Mouse (Mus musculus): ENCODE data around the gene Fam117a. TPM values are rescaled to one million over a fixed set of nuclear protein-coding genes. Genes with fewer than 3 reads are reported as not detected.
A peak's percentile ranks its signal among the peaks of the same experiment; 100 is the strongest.

Gene Fam117a
- polyA plus RNA-seq, 1 experiment from 2014 or later: 11.8 TPM

DNA sequence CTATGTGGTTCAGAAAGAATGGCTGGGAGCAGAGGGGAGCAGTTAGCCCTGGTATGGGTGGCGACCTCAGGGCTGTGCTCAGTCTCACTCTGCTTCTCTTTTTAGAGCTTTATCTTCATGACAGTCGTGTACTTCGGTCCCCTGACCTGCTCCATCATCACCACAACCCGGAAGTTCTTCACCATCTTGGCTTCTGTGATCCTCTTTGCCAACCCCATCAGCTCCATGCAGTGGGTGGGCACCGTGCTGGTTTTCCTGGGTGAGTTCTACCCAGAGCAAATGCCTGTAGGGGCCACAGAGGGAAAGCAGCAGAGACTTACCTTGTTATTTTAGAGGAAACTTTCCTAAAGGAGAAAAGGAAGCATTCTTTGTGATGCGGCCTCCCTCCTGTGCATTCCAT is 53.6 kb downstream of the Fam117a start:
- H3K9ac ChIP-seq (ENCODE audit: low read length): no peak overlapping the region
- H3K36me3 ChIP-seq (ENCODE audit: control insufficient read depth, insufficient read depth, low read length): peaks cover 7% of the 10 kb centered on the region
- peaks cover 5% of the 10 kb centered on the region; the same call in 1 of the 2 replicates for H3K4me1 ChIP-seq (ENCODE audit: control insufficient read depth, insufficient read depth, low read length)
- no peak for DNase-seq (ENCODE audit: low spot score)
- H3K27ac ChIP-seq (ENCODE audit: low read depth, low read length): no peak overlapping the region
- no peaks in the 10 kb centered on the region for H3K27me3 ChIP-seq (ENCODE audit: control insufficient read depth, insufficient read depth, low read length)
- H3K4me2 ChIP-seq (ENCODE audit: low read depth): no peak overlapping the region
- ATAC-seq (ENCODE audit: insufficient read depth, low FRiP score, low TSS enrichment): no peak
- 93% methylated on average over 6 of the region's 6 CpGs for WGBS
- H3K9me3 ChIP-seq (ENCODE audit: control insufficient read depth, low read length): no peaks in the 10 kb centered on the region
- no peak overlapping the region for H3K4me3 ChIP-seq (ENCODE audit: low read depth, low read length)

DNA sequence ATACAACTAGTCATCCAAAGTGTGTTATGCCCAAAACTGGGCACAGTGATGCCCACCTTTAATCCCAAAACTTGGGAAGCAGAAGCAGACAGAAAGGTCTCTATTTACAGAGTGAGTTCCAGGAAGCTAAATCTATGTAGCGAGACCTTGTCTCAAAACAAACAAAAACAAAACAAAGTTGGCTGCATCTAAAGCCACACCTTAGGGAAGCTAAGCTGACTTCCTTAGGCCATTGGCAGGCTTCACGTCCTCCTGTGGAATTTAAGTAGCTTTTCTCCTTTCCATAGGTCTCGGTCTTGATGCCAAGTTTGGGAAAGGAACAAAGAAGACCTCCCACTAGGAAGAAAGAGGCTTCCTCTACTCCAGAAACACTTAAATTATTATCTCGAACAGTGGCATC is 54.4 kb downstream of the Fam117a start:
- 89% methylated on average over 4 of the region's 4 CpGs for WGBS
- Histone ChIP-seq H3K4me1 (ENCODE audit: control insufficient read depth, insufficient read depth, low read length) (peaks cover 5% of the 10 kb centered on the region; the same call in 1 of the 2 replicates), H3K36me3 (ENCODE audit: control insufficient read depth, insufficient read depth, low read length) (peaks cover 7% of the 10 kb centered on the region), H3K4me3 (ENCODE audit: low read depth, low read length) (no peak overlapping the region), H3K9ac (ENCODE audit: low read length) (no peak overlapping the region), H3K27me3 (ENCODE audit: control insufficient read depth, insufficient read depth, low read length) (no peaks in the 10 kb centered on the region), H3K4me2 (ENCODE audit: low read depth) (no peak overlapping the region), H3K27ac (ENCODE audit: low read depth, low read length) (no peak overlapping the region), H3K9me3 (ENCODE audit: control insufficient read depth, low read length) (no peaks in the 10 kb centered on the region)
- DNase-seq (ENCODE audit: low spot score): no peak
- ATAC-seq (ENCODE audit: insufficient read depth, low FRiP score, low TSS enrichment): no peak

DNA sequence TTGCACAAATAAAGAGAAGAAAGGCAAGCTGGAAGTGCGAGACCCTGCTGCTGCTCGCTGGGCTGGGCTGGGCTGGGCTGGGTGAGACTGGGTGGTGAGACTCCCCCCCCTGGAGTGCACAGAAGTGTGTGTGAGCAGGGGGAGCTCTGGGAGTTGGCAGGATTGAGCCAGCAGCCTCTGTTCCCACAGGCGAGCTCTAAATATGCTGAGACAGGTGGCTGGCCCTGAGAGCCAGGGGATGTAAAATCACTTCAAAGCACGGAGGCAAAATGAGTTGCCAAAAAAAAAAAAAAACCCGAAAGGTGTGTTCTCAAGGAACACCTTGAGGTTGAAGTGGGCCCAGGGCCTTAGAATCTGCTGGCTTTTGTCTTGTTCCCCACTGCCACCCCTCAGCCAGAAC is 54.9 kb downstream of the Fam117a start:
- Histone ChIP-seq H3K36me3 (ENCODE audit: control insufficient read depth, insufficient read depth, low read length) (peaks cover 7% of the 10 kb centered on the region), H3K27ac (ENCODE audit: low read depth, low read length) (no peak overlapping the region), H3K27me3 (ENCODE audit: control insufficient read depth, insufficient read depth, low read length) (no peaks in the 10 kb centered on the region), H3K4me3 (ENCODE audit: low read depth, low read length) (no peak overlapping the region), H3K4me2 (ENCODE audit: low read depth) (no peak overlapping the region), H3K9me3 (ENCODE audit: control insufficient read depth, low read length) (no peaks in the 10 kb centered on the region), H3K4me1 (ENCODE audit: control insufficient read depth, insufficient read depth, low read length) (peaks cover 5% of the 10 kb centered on the region; the same call in 1 of the 2 replicates), H3K9ac (ENCODE audit: low read length) (no peak overlapping the region)
- 76% methylated on average over 5 of the region's 5 CpGs for WGBS
- DNase-seq (ENCODE audit: low spot score) (no peak), ATAC-seq (ENCODE audit: insufficient read depth, low FRiP score, low TSS enrichment) (no peak)

DNA sequence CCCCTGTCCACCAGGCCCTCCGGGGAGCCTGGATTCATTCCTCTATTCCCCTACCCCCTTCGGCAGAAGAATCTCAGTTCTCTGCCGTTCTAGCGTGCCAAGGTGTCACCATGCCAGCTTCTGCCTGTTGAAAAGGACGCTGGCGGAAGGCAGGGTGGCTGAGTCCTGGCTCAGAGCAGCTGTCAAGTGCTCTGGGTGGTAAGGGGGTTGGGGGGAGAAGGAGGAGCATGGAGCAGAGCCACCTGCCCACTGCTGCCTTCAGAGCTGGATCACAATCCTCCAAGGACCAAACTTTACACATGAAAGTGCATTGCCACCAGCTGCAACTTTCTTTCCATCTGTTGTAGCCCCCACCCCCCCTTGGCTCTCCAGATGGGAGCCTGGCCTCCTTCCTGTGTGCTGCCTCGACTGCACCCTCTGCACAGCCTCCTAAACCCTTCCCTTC is 55.4 kb downstream of the Fam117a start:
- no peak overlapping the region for H3K4me3 ChIP-seq (ENCODE audit: low read depth, low read length)
- H3K27ac ChIP-seq (ENCODE audit: low read depth, low read length): no peak overlapping the region
- H3K4me1 ChIP-seq (ENCODE audit: control insufficient read depth, insufficient read depth, low read length): peaks cover 5% of the 10 kb centered on the region; the same call in 1 of the 2 replicates
- no peaks in the 10 kb centered on the region for H3K27me3 ChIP-seq (ENCODE audit: control insufficient read depth, insufficient read depth, low read length)
- WGBS: 52% methylated on average over 7 of the region's 7 CpGs
- H3K4me2 ChIP-seq (ENCODE audit: low read depth): no peak overlapping the region
- ATAC-seq (ENCODE audit: insufficient read depth, low FRiP score, low TSS enrichment) (no peak), DNase-seq (ENCODE audit: low spot score) (no peak)
- H3K9ac ChIP-seq (ENCODE audit: low read length): no peak overlapping the region
- H3K9me3 ChIP-seq (ENCODE audit: control insufficient read depth, low read length): no peaks in the 10 kb centered on the region
- peaks cover 6% of the 10 kb centered on the region for H3K36me3 ChIP-seq (ENCODE audit: control insufficient read depth, insufficient read depth, low read length)

DNA sequence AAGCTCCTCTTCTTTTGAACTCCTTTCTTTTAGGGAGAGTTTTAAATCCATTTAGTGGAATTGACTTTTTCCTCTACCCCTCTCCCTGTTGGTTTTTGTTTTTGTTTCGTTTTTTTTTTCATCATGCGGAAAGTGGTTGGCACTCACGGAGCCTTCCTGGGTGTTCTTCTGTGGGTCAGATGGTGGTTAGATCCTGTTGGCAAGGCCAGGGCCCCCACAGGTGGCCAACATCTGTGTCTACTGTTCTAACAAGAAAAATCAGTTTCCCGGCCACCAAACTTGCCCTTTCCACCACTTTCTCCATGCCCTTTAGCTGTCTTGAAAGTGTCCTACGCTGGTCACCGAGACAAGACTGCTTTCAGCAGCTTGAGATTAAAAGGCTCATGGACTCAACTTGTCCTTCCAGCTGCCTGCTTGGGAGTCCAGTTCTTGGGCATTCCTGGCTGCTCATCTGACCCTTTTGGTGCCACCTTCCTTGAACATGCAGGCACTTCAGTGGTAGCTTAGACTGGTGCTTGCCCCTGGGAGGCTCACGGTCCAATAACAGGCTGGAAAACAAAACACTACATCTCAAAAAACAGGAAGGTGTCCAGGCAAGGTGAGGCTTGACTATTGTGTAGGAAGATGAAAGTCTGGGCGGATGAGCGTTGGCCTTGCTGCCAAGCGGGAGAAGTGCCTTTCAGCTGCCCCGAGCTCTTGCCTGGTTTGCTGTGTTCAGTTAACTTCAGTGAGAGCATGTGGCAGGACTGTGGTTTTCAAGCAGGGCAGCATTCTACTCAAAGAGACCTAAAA is 56.1 kb downstream of the Fam117a start:
- WGBS: 66% methylated on average over 11 of the region's 11 CpGs
- Histone ChIP-seq H3K4me3 (ENCODE audit: low read depth, low read length) (no peak overlapping the region), H3K9me3 (ENCODE audit: control insufficient read depth, low read length) (no peaks in the 10 kb centered on the region), H3K4me1 (ENCODE audit: control insufficient read depth, insufficient read depth, low read length) (peaks cover 5% of the 10 kb centered on the region; the same call in 1 of the 2 replicates), H3K36me3 (ENCODE audit: control insufficient read depth, insufficient read depth, low read length) (peaks cover 4% of the 10 kb centered on the region), H3K4me2 (ENCODE audit: low read depth) (no peak overlapping the region), H3K27ac (ENCODE audit: low read depth, low read length) (no peak overlapping the region), H3K9ac (ENCODE audit: low read length) (no peak overlapping the region; the same call in 1 of the 2 replicates), H3K27me3 (ENCODE audit: control insufficient read depth, insufficient read depth, low read length) (no peaks in the 10 kb centered on the region)
- ATAC-seq (ENCODE audit: insufficient read depth, low FRiP score, low TSS enrichment) (no peak), DNase-seq (ENCODE audit: low spot score) (no peak)

DNA sequence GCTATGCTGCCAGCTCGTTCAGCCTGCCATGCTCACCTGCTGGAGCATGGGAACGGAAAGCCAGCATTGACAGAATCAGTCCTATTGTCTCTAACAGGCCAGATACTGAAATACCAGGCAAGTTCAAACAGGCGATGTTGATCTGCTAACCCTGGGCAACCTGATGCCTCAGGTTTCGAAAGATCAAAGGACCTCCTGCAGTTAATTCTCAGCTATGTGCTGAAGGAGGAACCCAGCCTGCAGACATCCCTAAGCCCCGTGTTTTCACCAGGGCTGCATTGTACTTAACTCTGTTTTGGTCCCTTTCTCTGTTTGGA is 56.6 kb downstream of the Fam117a start:
- Histone ChIP-seq H3K27me3 (ENCODE audit: control insufficient read depth, insufficient read depth, low read length) (no peaks in the 10 kb centered on the region), H3K9me3 (ENCODE audit: control insufficient read depth, low read length) (no peaks in the 10 kb centered on the region), H3K9ac (ENCODE audit: low read length) (no peak overlapping the region), H3K27ac (ENCODE audit: low read depth, low read length) (no peak overlapping the region), H3K4me1 (ENCODE audit: control insufficient read depth, insufficient read depth, low read length) (peaks cover 5% of the 10 kb centered on the region; the same call in 1 of the 2 replicates), H3K36me3 (ENCODE audit: control insufficient read depth, insufficient read depth, low read length) (peaks cover 4% of the 10 kb centered on the region), H3K4me3 (ENCODE audit: low read depth, low read length) (no peak overlapping the region), H3K4me2 (ENCODE audit: low read depth) (no peak overlapping the region)
- no peak for ATAC-seq (ENCODE audit: insufficient read depth, low FRiP score, low TSS enrichment)
- DNase-seq (ENCODE audit: low spot score): no peak
- WGBS: 21% methylated on average over 5 of the region's 5 CpGs

DNA sequence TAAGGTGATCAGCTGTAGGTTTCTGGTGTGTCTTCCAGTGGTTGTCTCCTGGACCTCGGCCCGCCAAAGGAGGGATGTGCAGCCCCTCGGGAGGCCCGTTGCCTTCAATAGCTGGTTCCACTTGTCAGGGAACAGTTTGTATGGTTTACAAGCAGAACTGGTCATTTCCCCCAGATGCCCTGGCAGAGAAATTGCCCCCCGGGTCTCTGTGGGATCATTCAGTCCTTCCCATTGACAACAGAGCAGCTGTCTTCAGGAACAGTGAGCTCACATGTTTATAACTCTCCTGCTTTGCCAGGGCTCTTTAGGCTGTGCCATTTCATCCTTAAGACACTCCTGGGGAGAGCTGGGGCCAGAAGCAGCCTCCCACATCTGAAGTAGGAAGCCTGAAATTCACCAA is 57.3 kb downstream of the Fam117a start:
- DNase-seq (ENCODE audit: low spot score) (no peak), ATAC-seq (ENCODE audit: insufficient read depth, low FRiP score, low TSS enrichment) (no peak)
- Histone ChIP-seq H3K36me3 (ENCODE audit: control insufficient read depth, insufficient read depth, low read length) (peaks cover 4% of the 10 kb centered on the region), H3K4me1 (ENCODE audit: control insufficient read depth, insufficient read depth, low read length) (peaks cover 5% of the 10 kb centered on the region; the same call in 1 of the 2 replicates), H3K9me3 (ENCODE audit: control insufficient read depth, low read length) (no peaks in the 10 kb centered on the region), H3K4me2 (ENCODE audit: low read depth) (no peak overlapping the region), H3K9ac (ENCODE audit: low read length) (peak overlapping the region; percentile 18; the same call in 1 of the 2 replicates), H3K27me3 (ENCODE audit: control insufficient read depth, insufficient read depth, low read length) (no peaks in the 10 kb centered on the region), H3K27ac (ENCODE audit: low read depth, low read length) (no peak overlapping the region), H3K4me3 (ENCODE audit: low read depth, low read length) (no peak overlapping the region)
- 29% methylated on average over 5 of the region's 5 CpGs for WGBS

DNA sequence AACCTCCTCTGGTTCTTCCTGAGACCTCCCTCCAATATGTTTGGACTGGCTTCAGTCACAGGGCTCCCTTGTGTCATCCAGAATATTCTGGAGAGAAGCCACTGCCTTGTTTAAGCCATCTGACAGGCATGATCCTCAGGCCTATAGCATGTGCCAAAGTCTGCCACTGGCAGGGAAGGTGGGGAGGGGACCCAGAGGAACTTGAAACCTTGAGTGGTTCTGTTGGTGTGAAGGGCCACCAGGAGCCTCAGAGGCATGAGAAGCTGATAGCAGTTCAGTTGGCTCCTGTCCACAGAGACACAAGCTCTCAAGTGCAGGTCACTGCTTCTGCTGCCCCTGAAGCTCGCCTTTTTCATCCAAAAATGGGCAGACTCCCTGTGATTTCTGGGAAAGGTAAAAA is 59.7 kb downstream of the Fam117a start:
- WGBS: 70% methylated on average over 1 of the region's 1 CpGs

More for the DNA sequence above, 59.7 kb downstream of the Fam117a start:
- Histone ChIP-seq H3K4me1 (ENCODE audit: control insufficient read depth, insufficient read depth, low read length) (peaks cover 5% of the 10 kb centered on the region; the same call in 1 of the 2 replicates), H3K9ac (ENCODE audit: low read length) (no peak overlapping the region), H3K4me2 (ENCODE audit: low read depth) (no peak overlapping the region), H3K9me3 (ENCODE audit: control insufficient read depth, low read length) (no peaks in the 10 kb centered on the region), H3K36me3 (ENCODE audit: control insufficient read depth, insufficient read depth, low read length) (no peaks in the 10 kb centered on the region; the same call in 1 of the 2 replicates), H3K27ac (ENCODE audit: low read depth, low read length) (no peak overlapping the region), H3K4me3 (ENCODE audit: low read depth, low read length) (no peak overlapping the region), H3K27me3 (ENCODE audit: control insufficient read depth, insufficient read depth, low read length) (no peaks in the 10 kb centered on the region)
- DNase-seq (ENCODE audit: low spot score): no peak
- no peak for ATAC-seq (ENCODE audit: insufficient read depth, low FRiP score, low TSS enrichment)

Measured in neural tube, embryonic 11.5 days (tissue).